Mouse (Mus musculus) neural tube, embryonic 15.5 days (tissue): Measurements from ENCODE around the gene Styxl1. TPM values are rescaled to one million over a fixed set of nuclear protein-coding genes. Genes with fewer than 3 reads are reported as not detected.

Experiments used
- ATAC-seq: fragments of 200-750 bp; cut with Nextera tagmentation; 2 replicates; pipeline ENCODE4 v1.8.0; 2017; ENCODE audit warnings: mild to moderate bottlenecking, moderate TSS enrichment, moderate library complexity; ENCODE audit not compliant: low FRiP score
- H3K27ac ChIP-seq: fragments of 300-500 bp; sonication (generic); replicated peaks from 2 replicates; pipeline ENCODE4 v1.5.1; 2015; ENCODE audit warnings: mild to moderate bottlenecking, inconsistent platforms
- H3K27me3 ChIP-seq: fragments of 300-500 bp; sonication (generic); replicated peaks from 2 replicates; pipeline ENCODE4 v1.6.1; 2015; ENCODE audit warnings: inconsistent platforms
- H3K36me3 ChIP-seq: fragments of 300-500 bp; sonication (generic); 2 replicates; pipeline ENCODE4 v1.6.1; 2015; ENCODE audit warnings: inconsistent platforms
- H3K4me1 ChIP-seq: fragments of 300-500 bp; sonication (generic); 2 replicates; pipeline ENCODE4 v1.6.1; 2015; ENCODE audit warnings: inconsistent platforms
- H3K4me2 ChIP-seq: fragments of 300-500 bp; sonication (generic); 2 replicates; pipeline ENCODE4 v1.6.1; 2015; ENCODE audit warnings: inconsistent platforms, mild to moderate bottlenecking, moderate library complexity
- H3K4me3 ChIP-seq: fragments of 300-500 bp; sonication (generic); replicated peaks from 2 replicates; pipeline ENCODE4 v1.5.1; 2015; ENCODE audit warnings: mild to moderate bottlenecking, inconsistent platforms
- H3K9ac ChIP-seq: fragments of 300-500 bp; sonication (generic); replicated peaks from 2 replicates; pipeline ENCODE4 v1.6.1; 2015; ENCODE audit warnings: mild to moderate bottlenecking, inconsistent platforms
- H3K9me3 ChIP-seq: fragments of 300-500 bp; sonication (generic); replicated peaks from 2 replicates; pipeline ENCODE4 v1.6.1; 2016; ENCODE audit warnings: inconsistent platforms
- WGBS: fragments of 180-500 bp; shearing (Covaris S2); methylation state at CpG from one replicate; pipeline ENCODE4 v1.1.7; 2015; ENCODE audit warnings: mixed read lengths; 5-methylcytosine and 5-hydroxymethylcytosine counted together
- polyA plus RNA-seq: library from polyadenylated mRNA; unstranded; fragments of >200 nt; fragmentation: Nextera tagmentation; extraction: Ambion mirVana; gene quantifications from 2 replicates; pipeline ENCODE4 v1.2.1, GENCODE M21; 2015

Styxl1 gene
- polyA plus RNA-seq, 1 experiment from 2014 or later: 0.36 TPM

DNA sequence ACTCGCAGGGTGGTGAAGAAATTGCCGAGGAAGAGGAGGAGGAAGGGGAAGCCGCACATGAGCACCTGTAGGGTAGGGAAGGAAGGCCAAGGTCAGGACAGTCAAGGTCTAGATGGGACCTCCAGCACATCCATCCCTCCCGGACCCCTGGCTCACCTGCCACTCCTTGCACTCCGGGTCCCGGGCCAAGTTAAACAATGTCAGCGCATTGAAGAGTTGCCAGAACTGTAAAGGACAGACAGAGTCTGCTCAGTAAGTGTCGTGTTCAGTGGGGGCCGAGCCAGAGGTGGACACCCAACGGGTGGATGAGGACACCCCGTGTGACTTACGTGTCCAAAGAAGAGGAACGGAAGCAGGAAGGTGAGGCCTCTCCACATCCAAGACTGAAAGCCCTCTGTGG, 42.4 kb downstream of the Styxl1 start:
- no peak for ATAC-seq
- Histone ChIP-seq H3K27ac (no peak overlapping the region), H3K9ac (no peak overlapping the region), H3K4me1 (no peaks in the 10 kb centered on the region), H3K27me3 (no peaks in the 10 kb centered on the region), H3K36me3 (peaks cover 78% of the 10 kb centered on the region), H3K9me3 (no peaks in the 10 kb centered on the region), H3K4me2 (no peak overlapping the region), H3K4me3 (no peak overlapping the region)
- 89% methylated on average over 13 of the region's 13 CpGs for WGBS

DNA sequence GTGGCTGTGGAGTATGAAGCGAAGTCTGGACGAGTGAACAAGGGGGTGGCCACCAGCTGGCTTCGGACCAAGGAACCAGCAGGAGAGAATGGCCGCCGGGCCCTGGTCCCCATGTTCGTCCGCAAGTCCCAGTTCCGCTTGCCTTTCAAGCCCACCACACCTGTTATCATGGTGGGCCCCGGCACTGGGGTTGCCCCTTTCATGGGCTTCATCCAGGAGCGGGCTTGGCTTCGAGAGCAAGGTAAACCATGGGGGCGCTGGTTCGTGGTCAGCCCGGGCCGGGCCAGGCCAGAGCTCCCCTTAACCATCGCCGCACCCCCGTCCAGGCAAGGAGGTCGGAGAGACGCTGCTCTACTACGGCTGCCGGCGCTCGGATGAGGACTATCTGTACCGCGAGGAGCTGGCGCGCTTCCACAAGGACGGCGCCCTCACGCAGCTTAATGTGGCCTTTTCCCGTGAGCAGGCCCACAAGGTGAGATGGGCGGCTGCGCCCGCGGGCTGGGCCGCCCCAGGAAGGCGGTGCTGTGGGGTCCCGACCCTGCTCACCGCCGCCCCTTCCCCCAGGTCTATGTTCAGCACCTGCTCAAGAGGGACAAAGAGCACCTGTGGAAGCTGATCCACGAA, 44.0 kb downstream of the Styxl1 start:
- Histone ChIP-seq H3K9me3 (no peaks in the 10 kb centered on the region), H3K9ac (no peak overlapping the region), H3K4me1 (no peaks in the 10 kb centered on the region), H3K36me3 (peaks cover 89% of the 10 kb centered on the region), H3K4me3 (no peak overlapping the region), H3K4me2 (no peak overlapping the region), H3K27ac (no peak overlapping the region), H3K27me3 (no peaks in the 10 kb centered on the region)
- WGBS: 95% methylated on average over 42 of the region's 42 CpGs
- no peak for ATAC-seq

DNA sequence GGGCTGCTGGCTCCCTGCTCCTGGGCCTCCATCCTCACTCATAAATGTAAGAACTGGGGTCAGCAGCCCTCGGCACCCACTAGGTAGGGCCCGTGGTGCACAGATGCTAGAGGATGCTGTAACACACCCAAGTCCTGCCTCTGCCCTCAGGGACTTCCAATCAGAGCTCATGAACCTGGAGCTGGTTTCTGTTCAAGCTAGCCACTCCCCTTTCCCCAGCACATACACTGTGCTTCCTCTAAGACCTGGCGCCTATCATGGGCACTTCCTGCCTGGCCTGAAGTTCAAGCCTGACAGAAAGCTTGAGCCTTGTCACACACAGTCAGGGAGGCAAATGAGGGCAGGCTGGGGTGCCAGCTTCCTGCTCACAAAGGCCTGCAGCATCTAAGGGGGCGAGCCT, 45.1 kb downstream of the Styxl1 start:
- no peaks in the 10 kb centered on the region for H3K9me3 ChIP-seq
- no peak overlapping the region for H3K9ac ChIP-seq
- H3K36me3 ChIP-seq: peaks cover 95% of the 10 kb centered on the region
- 91% methylated on average over 4 of the region's 4 CpGs for WGBS
- no peak overlapping the region for H3K27ac ChIP-seq
- H3K4me2 ChIP-seq: no peak overlapping the region
- no peak for ATAC-seq
- no peak overlapping the region for H3K4me3 ChIP-seq
- no peaks in the 10 kb centered on the region for H3K4me1 ChIP-seq
- no peaks in the 10 kb centered on the region for H3K27me3 ChIP-seq

DNA sequence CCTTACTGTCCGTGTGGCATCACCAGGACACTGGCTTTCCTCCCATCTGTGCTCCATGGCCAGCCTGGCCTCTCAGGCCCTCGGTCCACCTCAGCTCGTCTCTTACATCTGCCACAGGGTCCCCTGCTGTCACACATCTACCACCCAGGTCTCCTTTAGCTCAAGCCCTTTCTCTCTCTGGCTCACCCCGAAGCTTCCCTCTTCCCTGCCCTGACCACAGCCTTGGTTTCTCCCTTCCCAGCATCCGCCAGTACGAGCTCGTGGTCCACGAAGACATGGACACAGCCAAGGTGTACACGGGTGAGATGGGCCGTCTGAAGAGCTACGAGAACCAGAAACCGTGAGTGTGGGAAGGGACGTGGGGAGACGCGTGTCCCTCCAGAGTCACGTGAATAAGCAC, 46.9 kb downstream of the Styxl1 start:
- 92% methylated on average over 16 of the region's 16 CpGs for WGBS
- no peaks in the 10 kb centered on the region for H3K9me3 ChIP-seq

DNA sequence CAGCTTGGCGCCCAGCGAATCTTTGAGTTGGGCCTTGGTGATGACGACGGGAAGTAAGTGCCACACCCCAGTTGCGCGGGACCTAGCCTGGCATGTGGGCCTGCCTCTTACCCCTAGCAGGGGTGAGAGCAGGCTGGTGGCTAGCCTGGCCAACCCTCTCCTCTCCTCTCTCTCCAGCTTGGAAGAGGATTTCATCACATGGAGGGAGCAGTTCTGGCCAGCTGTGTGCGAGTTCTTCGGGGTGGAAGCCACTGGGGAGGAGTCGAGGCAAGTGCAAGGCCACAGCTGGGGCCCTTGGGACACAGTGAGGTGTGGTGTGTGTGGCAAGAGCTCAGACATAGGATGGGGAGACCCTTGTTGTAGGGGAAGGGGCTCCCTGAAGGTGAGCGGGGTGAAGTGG, 47.3 kb downstream of the Styxl1 start:
- no peak for ATAC-seq
- WGBS: 96% methylated on average over 10 of the region's 10 CpGs
- H3K9ac ChIP-seq: no peak overlapping the region

More for the DNA sequence above, 46.9 kb downstream of the Styxl1 start:
- Histone ChIP-seq H3K4me1 (peaks cover 12% of the 10 kb centered on the region), H3K9ac (no peak overlapping the region), H3K27ac (no peak overlapping the region), H3K27me3 (no peaks in the 10 kb centered on the region), H3K36me3 (peaks cover 77% of the 10 kb centered on the region), H3K4me2 (no peak overlapping the region), H3K4me3 (no peak overlapping the region)
- ATAC-seq: no peak

DNA sequence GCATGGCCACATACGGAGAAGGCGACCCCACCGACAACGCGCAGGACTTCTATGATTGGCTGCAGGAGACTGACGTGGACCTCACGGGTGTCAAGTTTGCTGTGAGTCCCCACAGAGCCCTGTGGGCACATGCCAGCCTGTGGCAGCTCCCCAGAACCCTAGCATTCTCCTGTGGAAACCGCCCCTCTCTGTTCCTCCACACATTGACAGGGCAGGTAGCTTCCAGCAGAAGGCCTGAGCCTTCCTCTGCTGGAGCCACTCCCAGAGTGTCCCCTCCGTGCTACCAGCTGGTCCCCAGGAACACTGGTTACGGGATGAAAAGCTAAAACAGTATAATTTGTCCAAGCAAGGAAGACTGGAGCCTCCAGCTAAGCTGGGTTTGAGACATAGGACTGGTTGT, 47.9 kb downstream of the Styxl1 start:
- H3K4me1 ChIP-seq: peaks cover 22% of the 10 kb centered on the region
- 97% methylated on average over 10 of the region's 10 CpGs for WGBS
- no peak overlapping the region for H3K9ac ChIP-seq
- no peaks in the 10 kb centered on the region for H3K27me3 ChIP-seq
- H3K4me2 ChIP-seq: no peak overlapping the region
- ATAC-seq: no peak
- no peaks in the 10 kb centered on the region for H3K9me3 ChIP-seq
- H3K4me3 ChIP-seq: no peak overlapping the region
- peaks cover 68% of the 10 kb centered on the region for H3K36me3 ChIP-seq
- no peak overlapping the region for H3K27ac ChIP-seq

More for the DNA sequence above, 47.3 kb downstream of the Styxl1 start:
- peaks cover 74% of the 10 kb centered on the region for H3K36me3 ChIP-seq
- H3K4me2 ChIP-seq: no peak overlapping the region
- no peaks in the 10 kb centered on the region for H3K27me3 ChIP-seq
- no peak overlapping the region for H3K27ac ChIP-seq
- no peaks in the 10 kb centered on the region for H3K9me3 ChIP-seq
- peaks cover 16% of the 10 kb centered on the region for H3K4me1 ChIP-seq
- no peak overlapping the region for H3K4me3 ChIP-seq

DNA sequence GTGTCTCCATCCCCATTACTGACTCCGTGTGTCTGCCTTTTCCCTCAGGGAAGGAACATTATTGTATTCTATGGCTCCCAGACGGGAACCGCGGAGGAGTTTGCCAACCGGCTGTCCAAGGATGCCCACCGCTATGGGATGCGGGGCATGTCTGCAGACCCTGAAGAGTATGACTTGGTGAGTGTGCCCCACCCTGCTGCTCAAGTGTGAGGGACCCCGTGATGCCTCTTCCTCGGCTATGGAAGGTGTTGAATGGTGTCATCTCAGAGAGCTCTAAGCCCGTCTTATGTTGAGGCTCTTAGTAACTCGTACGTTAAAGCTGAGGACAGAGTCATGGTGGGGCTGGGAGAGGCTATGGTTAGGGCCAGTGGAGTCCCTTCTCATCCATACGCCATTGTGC, 48.8 kb downstream of the Styxl1 start:
- Histone ChIP-seq H3K4me2 (no peak overlapping the region), H3K36me3 (peaks cover 59% of the 10 kb centered on the region), H3K27ac (no peak overlapping the region), H3K4me1 (peaks cover 31% of the 10 kb centered on the region), H3K9ac (no peak overlapping the region), H3K4me3 (no peak overlapping the region), H3K27me3 (no peaks in the 10 kb centered on the region), H3K9me3 (no peaks in the 10 kb centered on the region)
- ATAC-seq: no peak
- WGBS: 82% methylated on average over 13 of the region's 13 CpGs

DNA sequence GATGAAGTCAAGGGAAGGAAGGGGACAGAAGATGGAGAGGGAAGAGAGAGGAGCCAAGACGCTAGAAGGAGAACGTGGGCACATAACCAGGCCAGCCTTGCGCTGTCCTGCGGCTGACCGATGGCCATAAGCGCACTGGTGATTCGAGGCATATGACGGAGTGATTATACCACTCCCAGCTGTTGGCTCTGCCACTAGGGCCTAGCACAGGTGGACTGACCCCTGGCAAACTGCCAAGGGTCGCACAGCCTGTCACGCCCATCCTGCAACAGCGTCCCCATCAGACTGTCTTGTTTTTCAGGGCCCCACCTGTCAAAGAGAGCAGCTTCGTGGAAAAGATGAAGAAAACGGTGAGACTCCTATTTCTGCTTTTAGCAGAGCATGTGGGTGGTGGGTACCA, 49.8 kb downstream of the Styxl1 start:
- no peak overlapping the region for H3K27ac ChIP-seq
- peaks cover 49% of the 10 kb centered on the region for H3K36me3 ChIP-seq
- peaks cover 33% of the 10 kb centered on the region for H3K4me1 ChIP-seq
- WGBS: 96% methylated on average over 13 of the region's 13 CpGs
- H3K9me3 ChIP-seq: no peaks in the 10 kb centered on the region
- H3K9ac ChIP-seq: no peak overlapping the region
- no peak for ATAC-seq
- H3K27me3 ChIP-seq: no peaks in the 10 kb centered on the region
- H3K4me2 ChIP-seq: no peak overlapping the region
- H3K4me3 ChIP-seq: no peak overlapping the region

DNA sequence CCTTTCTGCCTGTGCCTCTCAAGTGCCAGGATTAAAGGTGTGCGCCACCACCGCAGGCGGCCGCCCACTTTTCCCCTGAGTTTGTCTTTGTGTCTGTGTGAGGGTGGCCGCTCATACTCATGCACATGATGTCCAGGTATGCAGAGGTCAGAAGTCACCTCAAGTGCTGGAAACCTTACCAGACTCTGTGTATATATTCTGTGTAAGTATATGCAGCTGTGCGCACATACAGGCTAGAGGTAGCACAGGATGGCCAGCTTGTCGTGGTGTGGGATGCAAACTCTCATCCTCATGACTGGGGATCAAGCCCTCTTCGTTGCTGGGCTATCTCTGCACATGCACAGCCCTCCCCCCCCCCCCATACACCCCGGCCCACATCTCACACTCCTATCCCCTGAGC, 50.3 kb downstream of the Styxl1 start:
- WGBS: 96% methylated on average over 9 of the region's 9 CpGs
- Histone ChIP-seq H3K4me1 (peaks cover 36% of the 10 kb centered on the region), H3K36me3 (peaks cover 44% of the 10 kb centered on the region), H3K27ac (no peak overlapping the region), H3K27me3 (no peaks in the 10 kb centered on the region), H3K4me2 (no peak overlapping the region), H3K4me3 (no peak overlapping the region), H3K9ac (no peak overlapping the region), H3K9me3 (no peaks in the 10 kb centered on the region)
- no peak for ATAC-seq

DNA sequence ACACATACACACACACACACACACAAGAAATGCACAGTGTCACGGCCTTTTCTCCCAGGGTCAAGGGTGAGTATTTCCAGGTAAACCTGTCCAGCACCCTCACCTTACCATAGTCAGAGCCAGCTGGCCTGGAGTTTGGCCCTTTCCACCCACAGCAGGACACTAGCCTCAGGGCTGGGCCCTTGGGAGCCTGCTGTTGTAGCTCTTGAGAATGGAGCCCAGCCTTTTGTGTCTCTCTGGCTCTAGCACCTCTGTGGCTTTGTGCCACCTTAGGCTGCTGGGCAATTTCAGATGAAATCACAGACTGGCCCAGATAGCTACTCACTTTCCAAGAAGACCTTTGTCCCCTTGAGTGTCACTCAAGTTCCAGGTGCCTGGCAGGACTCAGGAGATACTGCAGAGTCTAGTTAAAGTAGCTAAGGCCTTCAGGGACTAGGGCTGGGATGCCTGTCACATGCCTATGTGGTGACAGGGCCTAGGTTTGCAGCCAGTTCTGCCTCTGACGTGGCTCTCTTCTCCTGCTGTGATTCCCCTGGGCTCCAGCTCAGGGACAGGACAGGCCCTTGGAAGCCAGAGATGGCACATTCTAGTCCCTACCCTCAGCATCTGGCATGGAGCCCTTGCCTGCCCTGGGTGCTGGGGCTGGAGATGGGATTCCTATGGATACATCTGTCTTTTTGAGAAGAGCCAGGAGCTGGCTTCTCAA, 51.4 kb downstream of the Styxl1 start:
- no peak overlapping the region for H3K9ac ChIP-seq

DNA sequence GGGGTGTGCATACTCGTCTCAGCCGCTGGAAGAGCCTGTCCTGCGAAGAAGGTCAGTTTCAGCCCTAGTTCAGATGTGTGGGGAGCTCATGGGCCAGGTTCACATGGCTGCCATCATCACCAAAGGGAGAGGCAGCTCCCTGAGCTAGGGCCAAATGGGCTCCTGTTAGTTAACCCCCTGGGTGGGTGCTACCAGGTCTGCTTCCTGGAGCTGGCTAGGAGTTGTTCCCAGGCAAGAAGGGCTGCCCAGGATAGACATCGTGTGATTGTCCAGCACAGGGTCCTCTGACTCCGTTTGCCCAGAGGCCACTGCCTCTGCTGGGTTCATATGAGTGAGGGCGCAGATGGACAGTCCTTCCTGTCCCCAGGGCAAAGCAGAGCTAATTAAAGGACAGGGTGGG, 52.2 kb downstream of the Styxl1 start:
- Histone ChIP-seq H3K4me3 (peak overlapping the region; percentile 8; the same call in 1 of the 2 replicates), H3K9me3 (no peaks in the 10 kb centered on the region), H3K4me2 (peak overlapping the region; percentile 41), H3K4me1 (peaks cover 36% of the 10 kb centered on the region), H3K36me3 (peaks cover 25% of the 10 kb centered on the region), H3K27ac (peak overlapping the region; percentile 80), H3K9ac (0 out of 2 replicates have a peak overlapping the region, but pooled peaks have one; percentile 18), H3K27me3 (no peaks in the 10 kb centered on the region)
- 17% methylated on average over 6 of the region's 6 CpGs for WGBS
- ATAC-seq: no peak

More for the DNA sequence above, 51.4 kb downstream of the Styxl1 start:
- H3K4me2 ChIP-seq: peak overlapping the region; percentile 41
- no peaks in the 10 kb centered on the region for H3K27me3 ChIP-seq
- H3K9me3 ChIP-seq: no peaks in the 10 kb centered on the region
- H3K36me3 ChIP-seq: peaks cover 33% of the 10 kb centered on the region
- H3K4me3 ChIP-seq: no peak overlapping the region
- H3K4me1 ChIP-seq: peaks cover 36% of the 10 kb centered on the region
- no peak overlapping the region for H3K27ac ChIP-seq
- no peak for ATAC-seq
- WGBS: 64% methylated on average over 2 of the region's 2 CpGs

DNA sequence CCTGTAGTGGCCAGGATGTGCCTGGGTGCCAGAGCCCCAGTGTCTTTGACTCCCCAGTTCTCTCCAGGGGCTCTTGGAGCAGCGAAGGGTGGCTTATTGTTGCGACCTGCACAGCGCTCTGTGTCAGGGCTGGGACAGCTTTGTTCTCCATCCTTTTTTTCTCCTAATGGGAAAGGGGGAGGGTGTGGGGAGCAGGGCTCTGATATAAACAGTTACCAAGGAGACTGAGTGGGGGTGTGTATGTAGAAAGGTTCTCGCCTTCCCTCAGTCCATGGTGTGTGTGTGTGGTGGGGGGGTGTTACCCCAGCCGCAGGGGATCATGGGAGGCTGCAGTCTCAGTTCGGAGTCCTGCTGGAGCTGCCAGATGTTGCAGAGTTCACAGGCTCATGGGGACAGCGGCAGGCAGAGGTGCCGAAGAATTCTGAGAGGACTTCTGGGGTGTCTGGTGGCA, 52.8 kb downstream of the Styxl1 start:
- ATAC-seq: peak; percentile 68; the same call in 1 of the 2 replicates
- H3K9ac ChIP-seq: peak overlapping the region; percentile 26; the same call in 1 of the 2 replicates
- WGBS: 4% methylated on average over 8 of the region's 8 CpGs
- peaks cover 19% of the 10 kb centered on the region for H3K36me3 ChIP-seq
- H3K4me1 ChIP-seq: peaks cover 36% of the 10 kb centered on the region
- peak overlapping the region; percentile 41 for H3K4me2 ChIP-seq
- H3K27ac ChIP-seq: peak overlapping the region; percentile 80
- H3K9me3 ChIP-seq: no peaks in the 10 kb centered on the region
- no peaks in the 10 kb centered on the region for H3K27me3 ChIP-seq
- peak overlapping the region; percentile 8; the same call in 1 of the 2 replicates for H3K4me3 ChIP-seq
